Mouse (Mus musculus) T-helper 2 cell (primary cell): Measurements from ENCODE around the gene Fzr1.

Experiments used
- in situ Hi-C: fragments of 300-600 bp; cut with MboI, MseI; formaldehyde crosslinking; loops from one replicate; pipeline ENCODE4 v1.15.1; 2025; ENCODE audit warnings: high pct_unique_total_duplicates

Gene Fzr1

GRCm38 (mm10) chr10:81383802-81384604 is 5.7 kb upstream of the Fzr1 start, which contains the start of the genes Dohh and Gm48551:
Dohh (plus strand) TSS chr10:81384428.
Gm48551 (plus strand) TSS chr10:81384466.
- in situ Hi-C loops: no loop called here

GRCm38 (mm10) chr10:81382039-81382438 is 3.7 kb upstream of the Fzr1 start:
- in situ Hi-C loops: no loop called here

- in situ Hi-C loops: no loop called here
Measured at GRCm38 (mm10) chr10:81379809-81380378, 1.6 kb upstream of the Fzr1 start.

- in situ Hi-C loops: no loop called here
Measured at GRCm38 (mm10) chr10:81379183-81379553, 852 bp upstream of the Fzr1 start.

GRCm38 (mm10) chr10:81378553-81379182 is 352 bp upstream of the Fzr1 start:
- in situ Hi-C loops: no loop called here

- in situ Hi-C loops: no loop called here
Measured at GRCm38 (mm10) chr10:81377362-81377664, 1.0 kb downstream of the Fzr1 start.

- in situ Hi-C loops: no loop called here
Measured at GRCm38 (mm10) chr10:81376561-81377361, 1.6 kb downstream of the Fzr1 start.

- in situ Hi-C loops: no loop called here
Measured at GRCm38 (mm10) chr10:81375322-81375721, 3.0 kb downstream of the Fzr1 start.

GRCm38 (mm10) chr10:81367207-81367495 is 11.2 kb downstream of the Fzr1 start:
- in situ Hi-C loops: no loop called here

GRCm38 (mm10) chr10:81366477-81367206 is 11.7 kb downstream of the Fzr1 start:
- in situ Hi-C loops: no loop called here

GRCm38 (mm10) chr10:81365672-81366476 is 12.4 kb downstream of the Fzr1 start, which contains the start of gene 4930404N11Rik:
4930404N11Rik (minus strand) TSS chr10:81365816.
- in situ Hi-C loops: no loop called here

- in situ Hi-C loops: no loop called here
Measured at GRCm38 (mm10) chr10:81365073-81365472, 13.2 kb downstream of the Fzr1 start.

- in situ Hi-C loops: no loop called here
Measured at GRCm38 (mm10) chr10:81364666-81365065, 13.7 kb downstream of the Fzr1 start.

GRCm38 (mm10) chr10:81363436-81364346 is 14.6 kb downstream of the Fzr1 start:
- in situ Hi-C loops: no loop called here

- in situ Hi-C loops: no loop called here
Measured at GRCm38 (mm10) chr10:81362336-81362949, 15.9 kb downstream of the Fzr1 start.

- in situ Hi-C loops: no loop called here
Measured at GRCm38 (mm10) chr10:81360721-81361120, 17.6 kb downstream of the Fzr1 start.

- in situ Hi-C loops: no loop called here
Measured at GRCm38 (mm10) chr10:81358841-81359240, 19.5 kb downstream of the Fzr1 start.

- in situ Hi-C loops: no loop called here
Measured at GRCm38 (mm10) chr10:81358209-81358608, 20.1 kb downstream of the Fzr1 start.
